Mouse (Mus musculus) layer of hippocampus, adult 8-10 months (tissue): ENCODE results near the gene Atp13a3. TPM values are rescaled to one million over a fixed set of nuclear protein-coding genes. Genes with fewer than 3 reads are reported as not detected.
A peak's percentile ranks its signal among the peaks of the same experiment; 100 is the strongest.

Source experiments
- DNase-seq, 2 experiments: peaks; one replicate each; pipeline ENCODE4 v3.0.0; 2022; ENCODE audit warnings: low spot score in 2 of 2
- total RNA-seq, 4 experiments: library from RNA; stranded (reverse); gene quantifications; 2 replicates each; pipeline ENCODE4 v1.2.4; 2022

The Atp13a3 gene
- total RNA-seq, 4 experiments from 2014 or later: 63.5 to 84.2 (median 66.8) TPM

DNA sequence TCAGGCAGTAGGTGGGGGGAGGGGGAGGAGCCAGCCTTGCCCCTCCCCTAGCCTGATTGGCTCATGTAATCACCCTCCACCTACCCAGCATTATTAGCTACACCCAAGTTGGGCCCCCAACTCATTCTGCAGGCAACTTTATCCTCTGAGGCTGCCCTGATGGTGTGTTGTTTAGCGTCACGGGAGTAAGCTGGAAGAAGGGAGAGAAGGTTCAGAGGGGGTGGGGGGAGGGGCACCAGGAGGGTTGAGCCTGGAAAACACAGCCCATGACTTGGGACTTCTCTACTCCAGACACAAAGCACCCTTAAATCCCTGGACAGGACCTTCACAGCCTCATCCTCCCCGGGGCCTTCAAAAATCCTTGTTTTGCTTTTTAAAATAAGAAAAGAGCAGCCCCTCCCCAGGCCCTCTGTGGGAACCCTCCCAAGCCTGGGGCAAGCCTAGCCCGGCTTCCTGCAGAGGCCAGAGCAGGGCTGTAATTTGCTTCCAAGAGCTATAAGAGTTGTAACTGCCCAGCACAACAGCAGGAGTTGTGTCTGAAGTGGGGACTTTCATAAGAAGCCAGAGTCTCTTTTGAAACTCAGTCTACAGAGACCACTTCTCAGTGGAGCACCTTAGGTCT is 125.0 kb downstream of the Atp13a3 start:
- DNase-seq: no peak

DNA sequence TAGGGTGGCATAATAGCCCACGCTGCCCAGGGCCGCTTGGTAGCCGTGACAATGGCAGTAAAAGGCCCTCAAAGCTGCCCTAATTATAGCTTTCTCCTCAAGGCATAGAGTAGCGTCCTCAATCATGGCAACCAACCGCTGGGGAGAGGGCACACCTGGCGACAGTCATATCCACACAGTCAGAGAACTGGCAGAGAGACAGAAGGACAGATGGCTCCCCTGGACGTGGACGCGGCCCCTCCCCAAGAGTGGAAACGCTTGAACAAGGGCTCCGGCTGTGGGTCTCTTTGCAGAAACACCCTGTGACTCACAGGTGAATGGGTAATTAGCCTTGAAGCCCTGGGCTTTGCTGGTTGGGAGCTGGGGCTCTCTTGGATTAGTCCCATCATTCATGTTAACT is 127.4 kb downstream of the Atp13a3 start:
- no peak for DNase-seq

GRCm38 (mm10) chr16:30275558-30276340 is 130.0 kb downstream of the Atp13a3 start:
- DNase-seq: no peak

- DNase-seq: no peak
These were observed 132.7 kb downstream of the Atp13a3 start for GRCm38 (mm10) chr16:30273065-30273464.

- peak; percentile 9 to 17 for DNase-seq
These were observed 133.7 kb downstream of the Atp13a3 start for GRCm38 (mm10) chr16:30271941-30272595.

GRCm38 (mm10) chr16:30271223-30271761 is 134.5 kb downstream of the Atp13a3 start:
- DNase-seq: no peak

DNA sequence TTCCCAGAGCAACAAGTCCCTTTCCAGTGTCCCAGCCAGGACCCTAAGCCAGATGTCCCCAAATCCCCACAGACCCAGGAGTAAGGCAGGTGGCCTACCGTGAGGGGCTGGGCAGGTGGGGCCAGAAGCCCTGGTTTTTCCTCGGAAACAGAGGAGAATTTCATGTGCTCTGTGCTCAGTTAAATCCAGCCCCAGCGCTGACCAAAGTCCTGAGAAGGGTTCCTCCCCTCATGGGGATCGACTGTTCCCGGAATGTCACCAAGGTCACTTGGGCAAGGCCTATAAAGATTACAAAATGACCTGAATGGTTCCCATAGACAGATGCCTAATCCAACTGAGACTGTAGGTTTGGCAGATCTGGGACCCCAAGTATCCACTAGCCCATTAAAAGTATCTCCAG is 138.4 kb downstream of the Atp13a3 start, which contains the start of gene Cpn2:
Gene Cpn2, minus strand, starts transcription at position 141 of the 400 bp plus-strand sequence.
- no peak for DNase-seq

DNA sequence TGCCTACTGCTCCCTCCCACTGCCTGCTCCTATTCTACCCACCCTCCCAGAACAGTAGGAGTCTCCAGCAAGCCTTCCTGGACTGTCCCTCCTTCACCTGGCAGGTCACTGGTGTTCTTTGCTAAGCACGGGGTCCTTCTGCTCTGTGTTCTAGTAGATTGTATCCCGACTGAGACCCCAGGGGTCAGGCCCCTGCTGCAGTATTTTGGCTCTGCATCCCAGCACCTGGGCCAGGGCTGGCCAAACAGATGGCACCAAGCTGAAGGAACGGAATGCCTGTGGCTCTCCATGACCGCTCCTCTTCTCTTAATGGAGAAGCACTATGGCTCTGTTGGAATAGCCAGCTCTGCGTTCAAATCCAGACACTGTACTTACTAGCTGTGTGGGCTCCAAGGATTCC is 139.2 kb downstream of the Atp13a3 start:
- no peak for DNase-seq

- no peak for DNase-seq
These were observed 140.2 kb downstream of the Atp13a3 start for GRCm38 (mm10) chr16:30265611-30266010.

- no peak for DNase-seq
These were observed 142.6 kb downstream of the Atp13a3 start for GRCm38 (mm10) chr16:30263156-30263555.

GRCm38 (mm10) chr16:30262664-30263063 is 143.1 kb downstream of the Atp13a3 start:
- peak in 1 of 2 experiments; percentile 66 for DNase-seq

Other genes with a start within 250 kb of the Atp13a3 start
- not detected for gene Cpn2, start 138.5 kb downstream of the Atp13a3 start, total RNA-seq
- under 1 TPM in 2 of 4 experiments, not detected in 2; 0.08 to 0.11 TPM for gene Lrrc15, start 122.7 kb downstream of the Atp13a3 start, total RNA-seq
- 1 to 10 TPM; 2.0 to 2.4 (median 2.3) TPM for gene Gp5, start 95.2 kb downstream of the Atp13a3 start, total RNA-seq
- gene Tmem44, start 144.9 kb upstream of the Atp13a3 start, total RNA-seq: 10 to 100 TPM; 33.4 to 39.9 (median 35.1) TPM
- gene Lsg1, start 181.6 kb upstream of the Atp13a3 start, total RNA-seq: 10 to 100 TPM; 18.7 to 24.6 (median 21.0) TPM
- 10 to 100 TPM in 1 of 4 experiments, 1 to 10 TPM in 3; 9.4 to 10.9 (median 9.7) TPM for gene Fam43a, start 193.7 kb upstream of the Atp13a3 start, total RNA-seq